Mouse (Mus musculus) erythroblast, adult 5-6 weeks (primary cell): Measurements from ENCODE around the gene Siglech. TPM values are rescaled to one million over a fixed set of nuclear protein-coding genes. Genes with fewer than 3 reads are reported as not detected.
"Not testable (repeated sequence)": the region's sequence is repeated elsewhere in the genome, so short reads cannot be mapped to it uniquely, and the experiment has no call there.

Experiments used
- ATAC-seq: replicated peaks from 2 replicates; pipeline ENCODE4 v1.8.0; 2016; ENCODE audit warnings: moderate number of reproducible peaks, mild to moderate bottlenecking, moderate TSS enrichment, inconsistent platforms; ENCODE audit not compliant: poor library complexity, low FRiP score, severe bottlenecking
- total RNA-seq, 2 experiments: library from RNA; stranded (forward) in 1 of 2; stranded (reverse) in 1 of 2; fragments of 150-400 nt in 1 of 2; fragments of 200-764, 138-1000 nt in 1 of 2; gene quantifications; 2 replicates each; pipeline versions ENCODE4 v1.2.3 to v1.2.4; 2015 to 2017; ENCODE audit warnings: low replicate concordance in 2 of 2

Siglech gene
- total RNA-seq (2015; ENCODE audit: low replicate concordance): 1.0 TPM in 1 of 2 replicates, not detected in the other
- not detected in 2 replicates for total RNA-seq (2017; ENCODE audit: low replicate concordance)

DNA sequence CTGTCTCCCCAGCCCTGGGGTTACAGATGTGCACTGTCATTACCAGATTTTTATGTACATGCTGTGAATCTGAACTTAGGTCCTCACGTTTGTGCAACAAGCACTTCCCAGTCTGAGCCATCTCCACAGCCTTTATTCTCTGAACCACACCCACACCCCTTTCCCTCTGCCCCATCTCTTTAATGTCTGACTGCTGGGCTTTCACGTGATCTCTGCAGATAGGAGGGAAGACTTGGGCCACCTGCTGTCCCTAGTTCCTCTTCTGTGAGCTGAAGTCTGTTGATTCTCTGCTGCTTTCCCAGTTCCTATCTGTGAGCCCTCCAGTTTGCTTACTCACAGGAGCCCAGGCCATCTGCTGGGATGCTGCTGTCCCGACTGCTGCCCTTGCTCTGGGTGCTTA, at the start of gene Siglech:
TSS of gene Siglech (plus strand) at position 253 of the 400 bp plus-strand sequence.
- no peak for ATAC-seq

DNA sequence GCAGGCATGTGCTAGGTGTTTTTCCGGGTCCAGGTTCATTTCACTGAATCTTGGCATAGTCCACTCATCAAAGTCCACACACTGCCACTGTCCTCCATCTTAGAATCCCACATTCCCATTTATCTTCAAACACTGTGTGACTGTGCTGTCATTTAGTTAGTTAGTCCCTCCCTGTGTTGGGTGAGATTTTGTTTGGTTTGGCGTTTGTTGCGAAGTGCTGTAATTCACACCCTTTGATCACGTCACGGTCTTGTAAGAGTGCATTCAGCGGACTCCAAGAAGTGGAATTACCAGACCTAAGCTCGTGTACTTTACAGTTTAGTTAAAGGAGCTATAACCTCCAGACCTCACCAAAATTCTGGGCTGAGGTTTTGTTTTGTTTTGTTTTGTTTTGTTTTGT, 45.3 kb upstream of the Siglech start:
- no peak for ATAC-seq

DNA sequence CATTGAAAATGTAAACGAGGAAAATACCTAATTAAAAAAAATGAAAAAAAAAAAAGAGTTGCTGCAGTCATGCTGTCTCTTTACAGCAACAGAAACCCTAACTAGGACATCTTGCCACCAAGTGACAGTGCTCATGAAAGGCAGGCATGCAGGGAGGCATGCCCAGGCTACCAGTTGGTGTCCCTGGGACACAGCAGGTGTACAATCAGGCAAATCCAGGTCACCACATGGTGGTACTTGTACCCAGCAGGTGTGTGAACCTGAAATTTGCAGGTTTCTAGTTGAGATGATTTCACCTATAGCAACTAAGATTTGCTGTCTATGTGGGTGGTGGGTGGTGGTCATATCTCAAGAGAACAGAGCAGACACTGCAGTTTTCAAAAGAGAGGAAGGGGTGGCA, 39.1 kb upstream of the Siglech start:
- no peak for ATAC-seq

DNA sequence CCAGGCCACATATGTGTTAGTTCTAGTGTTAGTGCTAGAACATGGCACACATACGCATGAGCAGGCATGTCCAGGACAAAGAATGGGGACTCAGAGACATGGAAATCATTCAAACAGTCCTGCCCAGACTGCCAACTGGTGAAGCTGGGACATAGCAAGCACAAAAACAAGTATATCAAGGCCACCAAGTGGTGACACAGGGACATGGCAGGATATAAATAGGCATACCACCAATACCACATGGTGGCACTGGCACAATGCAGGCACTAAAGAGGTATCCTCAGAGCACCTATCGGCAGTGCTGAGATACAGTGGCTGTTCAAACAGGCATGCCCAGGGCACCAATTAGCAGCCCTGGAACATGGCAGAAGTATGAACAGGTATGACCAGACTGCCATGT, 33.5 kb upstream of the Siglech start:
- ATAC-seq: no peak

DNA sequence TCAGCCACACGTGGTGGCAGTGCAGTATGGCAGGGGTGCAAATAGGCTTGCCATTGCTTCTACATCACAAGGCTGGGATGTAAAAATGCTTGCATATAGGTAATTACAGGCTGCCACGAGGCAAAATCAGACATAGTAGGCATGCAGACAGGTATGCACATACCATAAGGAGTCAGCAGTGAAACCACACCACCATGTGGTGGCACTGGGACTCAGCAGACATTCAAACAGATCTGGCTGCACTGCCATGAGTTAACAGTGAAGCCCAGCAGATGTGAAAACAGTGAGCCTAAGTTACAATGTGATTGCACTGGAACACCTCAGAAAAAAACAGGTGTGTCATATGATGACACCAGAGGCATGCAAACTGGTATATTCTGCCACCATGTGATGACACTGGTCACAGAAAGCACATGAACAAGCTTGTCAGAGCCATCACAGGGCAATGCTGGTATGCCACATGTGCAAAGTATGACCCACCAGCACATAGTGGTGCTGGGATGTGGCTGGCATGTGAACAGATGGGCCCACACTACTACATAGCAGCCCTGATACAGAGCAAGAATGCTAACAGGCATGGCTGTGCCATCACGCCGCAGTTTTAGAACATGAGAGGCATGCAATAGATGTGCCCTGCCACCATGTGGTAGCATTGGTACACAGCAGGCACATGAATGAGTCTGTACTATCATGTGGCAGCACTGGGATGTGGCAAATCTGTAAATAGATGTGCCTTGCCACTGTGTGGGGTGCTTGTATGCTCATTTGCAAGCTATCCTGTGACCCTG, 30.7 kb upstream of the Siglech start:
- no peak for ATAC-seq

DNA sequence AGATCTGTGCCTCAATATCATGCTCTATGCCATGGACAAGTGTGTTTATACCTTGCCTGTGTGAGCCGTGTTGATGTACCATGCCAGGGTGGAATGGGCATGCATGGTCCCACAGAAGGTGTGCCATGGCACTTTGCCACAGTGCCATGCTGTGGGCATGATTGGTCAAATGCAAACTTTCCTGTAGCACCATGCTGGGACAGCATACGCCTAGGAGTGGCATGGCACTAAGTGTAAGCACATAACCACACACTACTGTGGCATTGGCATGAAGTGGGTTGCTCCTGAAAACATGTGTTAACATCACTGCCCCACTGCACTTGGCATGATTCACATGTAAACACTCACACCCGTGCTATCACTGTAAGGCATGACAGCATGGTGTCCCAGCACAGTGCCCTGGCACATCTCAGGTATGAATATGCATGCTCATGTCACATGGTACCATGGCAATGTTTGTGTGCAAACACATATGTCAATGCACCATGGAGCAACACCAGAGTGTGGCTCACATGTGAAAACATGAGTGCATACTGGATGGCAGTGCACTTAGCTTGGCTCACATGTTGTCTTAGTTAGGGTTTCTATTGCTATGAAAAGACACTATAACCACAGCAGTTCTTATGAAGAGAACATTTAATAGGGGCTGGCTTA, 24.2 kb upstream of the Siglech start:
- no peak for ATAC-seq

DNA sequence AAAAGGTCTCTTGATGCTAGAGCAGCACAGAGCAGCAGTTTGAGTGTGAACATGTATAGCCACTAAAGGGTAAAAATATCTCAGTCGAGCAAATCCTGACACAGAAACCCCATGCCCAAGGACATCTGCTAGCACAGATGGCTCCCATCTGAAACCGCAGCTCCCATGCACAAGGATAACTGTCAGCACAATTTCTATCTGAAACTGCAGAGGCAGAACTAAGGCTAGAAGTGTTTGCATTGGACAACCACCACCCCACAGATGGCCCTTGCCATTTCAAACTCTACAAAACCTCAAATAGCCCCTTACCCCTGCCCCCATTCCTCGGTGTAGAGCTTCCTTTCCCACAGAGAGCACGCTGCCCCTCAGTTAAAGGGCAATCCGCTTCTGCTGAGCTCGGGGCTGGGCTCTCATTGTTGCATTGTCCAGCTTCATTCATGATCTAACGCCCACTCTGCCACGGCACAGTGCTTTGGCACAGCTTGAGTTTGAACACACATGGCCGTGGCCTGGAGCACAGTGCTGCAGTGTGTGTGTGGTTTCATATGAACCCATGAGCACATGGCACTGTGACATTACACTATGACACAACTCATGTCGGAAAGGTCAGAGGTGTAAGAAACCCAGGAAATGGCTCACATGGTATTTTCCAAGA, 23.3 kb upstream of the Siglech start:
- ATAC-seq: no peak

DNA sequence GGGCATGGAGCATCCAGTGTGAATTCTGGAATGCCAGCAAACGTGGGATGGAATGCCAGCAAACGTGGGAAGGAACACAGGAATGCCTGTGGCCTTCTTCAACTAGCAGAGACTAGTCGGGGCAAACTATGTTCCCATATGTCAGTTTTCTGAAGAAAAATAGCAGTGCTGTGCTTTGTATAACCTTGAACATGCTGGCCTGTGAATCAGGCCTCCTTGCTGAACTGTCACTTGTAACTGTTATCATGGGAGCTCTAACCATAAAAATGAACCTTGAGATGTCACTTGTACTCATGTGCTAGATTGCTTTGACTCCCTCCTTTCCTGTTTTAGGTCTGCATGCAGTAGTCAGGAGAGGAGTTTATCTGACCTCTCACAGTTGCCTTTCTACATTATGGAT, 17.1 kb upstream of the Siglech start:
- no peak for ATAC-seq

DNA sequence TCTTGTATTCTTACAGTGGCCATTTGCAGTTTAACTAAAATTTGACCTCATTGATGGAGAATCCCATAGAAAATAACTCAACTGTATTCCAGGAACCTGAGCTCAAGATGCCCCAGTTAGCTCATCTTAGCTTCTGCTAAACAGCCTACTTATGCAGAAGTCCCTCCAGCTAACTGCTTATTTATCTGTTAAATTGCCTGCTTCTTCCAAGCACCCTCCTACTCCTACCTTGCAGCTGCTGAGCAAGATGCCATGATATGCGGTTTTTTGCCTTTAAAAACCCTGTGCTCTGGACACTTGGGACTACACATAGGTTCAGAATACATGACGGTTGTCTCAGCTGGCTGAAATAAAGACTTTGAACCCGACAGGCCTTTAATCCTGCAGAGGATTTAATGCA, 8.6 kb upstream of the Siglech start:
- no peak for ATAC-seq

DNA sequence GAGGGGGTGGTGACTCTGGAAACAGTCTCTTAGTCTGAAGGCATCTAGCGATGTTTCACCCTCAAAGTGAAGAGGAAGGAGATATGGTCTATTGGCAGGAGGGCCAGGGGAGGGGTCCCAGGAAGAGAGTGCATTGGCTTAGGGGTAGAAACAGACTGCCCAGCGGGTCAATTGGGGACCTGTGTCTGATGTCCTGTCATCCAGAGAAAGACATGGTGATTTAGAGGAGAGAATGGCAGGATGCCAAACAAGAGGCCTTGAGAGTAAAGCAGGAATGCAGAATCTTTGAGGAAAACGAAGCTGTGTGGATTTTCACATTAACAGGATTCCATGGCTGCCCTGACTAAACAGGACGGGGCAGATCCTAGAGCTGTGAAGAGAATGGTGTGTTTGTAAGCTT, 12.0 kb downstream of the Siglech start:
- ATAC-seq: no peak

DNA sequence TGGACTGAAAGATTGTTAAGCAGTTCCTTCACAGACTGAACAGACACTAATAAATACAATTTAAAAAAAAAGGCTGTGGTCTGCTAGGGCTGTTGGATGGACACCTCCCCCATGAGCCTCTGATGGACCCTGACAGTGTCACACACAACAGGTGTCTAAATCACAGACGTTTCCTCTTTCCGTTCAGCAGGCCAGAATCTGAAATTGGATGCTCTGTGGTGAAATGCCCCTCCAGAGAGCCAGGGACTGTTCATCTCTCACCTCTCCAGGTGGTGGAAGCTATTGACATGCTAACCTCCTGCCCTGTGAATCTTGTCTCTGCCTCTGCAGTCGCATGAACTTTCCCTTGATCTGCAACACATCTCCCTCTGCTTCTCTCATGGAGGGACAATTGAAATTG, 14.5 kb downstream of the Siglech start:
- ATAC-seq: no peak

DNA sequence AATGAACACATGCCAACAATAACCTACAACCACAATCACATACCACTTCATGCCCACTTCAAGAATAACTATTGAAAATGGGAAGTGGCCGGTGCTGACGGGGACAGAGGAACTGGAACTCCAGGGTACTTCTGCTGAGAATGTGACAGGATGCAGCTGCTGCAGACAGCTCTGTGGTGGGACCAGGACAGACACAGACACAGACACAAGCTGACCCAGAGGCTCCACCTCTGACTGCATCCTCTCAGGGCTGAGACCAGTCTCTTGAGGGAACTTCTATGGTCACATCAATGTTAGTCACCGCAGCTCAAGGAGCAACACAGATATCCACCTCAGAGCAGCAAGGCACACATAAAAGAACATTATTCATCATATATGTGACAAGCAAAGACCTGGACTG, 16.6 kb downstream of the Siglech start:
- no peak for ATAC-seq

DNA sequence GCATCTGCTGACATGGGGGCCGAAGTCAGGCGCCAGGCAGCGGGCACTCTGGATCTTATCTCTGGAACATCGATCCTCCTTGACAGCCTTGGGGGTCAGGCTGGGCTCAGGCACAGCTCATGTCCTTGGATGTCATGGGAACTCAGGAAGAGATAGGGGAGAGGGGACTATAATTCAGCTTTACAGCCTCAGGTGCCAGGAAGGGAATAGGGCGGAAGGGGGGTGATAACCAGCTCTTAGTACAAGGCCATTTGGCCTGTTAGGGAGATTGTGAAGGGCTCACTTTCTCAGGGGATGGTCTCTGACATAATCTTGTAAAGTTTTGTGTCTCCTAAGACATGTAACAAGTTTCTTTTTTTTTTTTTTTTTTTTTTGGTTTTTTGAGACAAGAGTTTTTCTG, 22.6 kb downstream of the Siglech start:
- ATAC-seq: not testable (repeated sequence)

DNA sequence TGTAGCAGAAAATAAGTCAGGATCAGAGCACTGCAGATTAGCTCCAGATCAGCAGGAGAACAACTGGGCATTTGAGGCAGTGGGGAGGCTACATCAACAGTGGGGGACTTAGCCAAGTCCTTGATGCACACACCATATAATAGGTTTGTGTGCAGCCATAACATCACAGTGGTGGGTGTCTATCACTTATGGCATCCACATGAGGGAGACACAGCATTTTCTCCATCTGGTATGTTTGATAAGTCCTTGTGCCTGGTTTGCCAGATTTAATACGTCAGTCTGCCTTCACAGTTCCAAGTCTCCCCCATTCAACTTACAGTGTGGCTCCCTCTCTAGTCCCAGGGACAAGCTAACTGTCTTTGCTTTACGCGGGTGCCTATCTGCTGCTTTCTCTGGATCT, 24.3 kb downstream of the Siglech start:
- ATAC-seq: no peak

DNA sequence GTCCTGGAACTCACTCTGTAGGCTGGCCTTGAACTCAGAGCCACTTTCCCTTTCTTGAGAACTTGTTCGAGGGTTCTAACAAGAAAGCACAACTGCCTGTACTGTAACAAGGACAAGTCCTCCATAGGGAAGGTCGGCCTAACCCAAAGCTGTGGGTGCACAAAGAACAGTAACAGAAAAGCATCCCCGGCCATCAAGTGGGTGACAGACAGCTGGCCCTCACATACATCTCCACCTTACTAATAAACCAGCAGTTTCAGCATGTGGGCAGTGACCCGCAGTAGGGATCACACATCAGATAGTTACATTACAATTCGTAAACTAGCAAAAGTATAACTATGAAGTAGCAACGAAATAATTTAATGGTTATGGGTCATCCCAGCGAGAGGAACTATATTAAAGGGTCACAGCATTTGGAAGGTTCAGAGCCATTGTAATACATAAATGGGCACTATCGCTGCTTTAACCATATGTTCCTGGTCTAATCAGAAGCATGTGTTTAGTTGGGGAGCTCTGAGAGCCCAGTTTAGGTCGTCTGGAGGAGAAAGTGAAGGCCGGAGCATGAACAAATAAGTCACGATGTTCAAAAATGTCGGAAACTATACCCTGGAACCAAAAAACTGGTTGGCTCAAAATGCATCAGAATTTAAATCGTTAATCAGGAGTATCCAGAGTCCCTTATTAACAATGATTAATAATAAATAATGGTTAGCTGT, 25.4 kb downstream of the Siglech start:
- ATAC-seq: peak; percentile 29

DNA sequence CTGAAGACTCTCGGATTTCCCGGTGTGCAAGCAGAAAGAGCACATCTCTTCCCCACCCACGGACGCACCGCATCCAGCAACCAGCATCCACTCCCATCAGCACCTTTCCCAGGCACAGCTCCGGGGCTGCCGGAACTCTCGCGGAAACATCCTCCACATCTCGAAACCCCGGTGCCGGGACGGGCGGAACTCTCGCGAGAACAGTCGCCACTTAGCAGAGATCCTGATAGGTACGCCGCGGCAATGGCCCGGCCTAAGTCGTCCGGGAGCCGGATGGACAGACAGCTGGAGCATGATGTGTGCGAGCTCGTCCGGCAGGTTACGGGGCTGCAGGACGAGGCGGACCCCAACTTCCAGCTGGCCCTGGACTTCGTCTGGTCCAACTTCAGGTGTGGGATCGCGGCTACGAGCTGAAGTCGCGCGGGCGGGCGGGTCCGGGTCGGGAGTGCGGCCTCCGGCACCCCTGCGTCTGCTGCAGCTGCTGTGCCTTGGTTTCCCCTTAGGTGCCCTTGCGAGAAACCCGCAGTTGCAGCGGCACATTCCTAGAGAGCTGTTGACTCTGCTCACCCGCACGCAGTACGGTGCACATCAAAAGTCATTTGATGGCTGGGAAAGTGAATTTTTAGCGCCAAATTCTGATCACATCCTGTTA, 26.1 kb downstream of the Siglech start, which contains the start of gene Tubgcp5:
TSS of gene Tubgcp5 (plus strand) at position 203 of the 652 bp plus-strand sequence.
- ATAC-seq: peak; percentile 100

DNA sequence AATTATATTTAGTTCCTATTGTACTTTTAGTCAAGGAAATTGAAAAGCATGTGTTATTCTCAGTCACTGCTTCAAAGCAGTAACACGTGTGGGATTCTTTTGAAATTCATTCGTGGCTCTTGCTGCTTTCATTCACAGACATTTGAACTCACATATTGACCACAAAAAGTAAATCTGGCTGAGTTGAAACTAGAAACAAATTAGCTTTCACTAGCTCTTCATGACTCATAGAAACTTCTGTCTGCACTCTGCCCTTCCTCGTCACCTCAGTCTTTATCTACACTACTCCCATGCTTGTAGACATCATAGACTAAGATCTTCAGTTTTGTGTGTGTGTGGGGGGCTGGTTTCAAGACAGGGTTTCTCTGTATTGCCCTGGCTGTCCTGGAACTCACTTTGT, 32.0 kb downstream of the Siglech start:
- ATAC-seq: no peak

DNA sequence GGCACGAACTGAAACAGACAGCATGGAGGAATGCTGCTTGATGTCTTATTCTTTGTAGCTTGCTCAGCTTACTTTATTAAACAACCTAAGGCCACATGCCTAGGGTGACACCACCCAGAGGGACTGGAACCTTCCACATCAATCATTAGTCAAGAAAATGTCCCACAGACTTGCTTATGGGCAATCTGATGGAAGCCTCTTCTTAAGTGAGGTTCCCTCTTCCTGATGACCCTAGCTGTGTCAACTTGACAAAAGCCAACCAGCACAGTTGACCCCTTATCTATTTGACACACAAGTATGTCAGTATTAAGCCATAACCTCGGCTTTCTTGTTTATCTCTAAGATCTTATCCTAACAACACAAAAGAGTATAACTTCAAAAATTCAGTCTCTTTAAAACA, 42.0 kb downstream of the Siglech start:
- no peak for ATAC-seq

DNA sequence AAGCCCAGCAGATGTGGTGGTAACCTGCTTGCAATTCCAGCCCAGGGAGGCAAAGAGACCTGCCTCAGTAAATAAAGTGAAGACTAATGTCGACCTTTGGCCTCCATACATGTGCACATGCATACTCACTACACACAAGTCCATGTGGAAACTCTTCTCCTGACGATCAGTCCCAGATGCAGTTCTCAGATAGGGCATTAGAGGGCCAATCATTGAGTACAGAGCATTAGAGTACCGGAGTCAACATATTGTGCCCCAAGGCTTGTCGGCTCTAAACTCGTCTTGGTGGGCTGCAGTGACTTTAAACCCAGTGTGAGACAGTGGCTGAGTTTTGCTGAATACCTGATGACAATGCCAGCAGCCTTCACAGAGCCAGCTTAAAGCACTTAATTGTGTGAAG, 56.5 kb downstream of the Siglech start:
- ATAC-seq: no peak

DNA sequence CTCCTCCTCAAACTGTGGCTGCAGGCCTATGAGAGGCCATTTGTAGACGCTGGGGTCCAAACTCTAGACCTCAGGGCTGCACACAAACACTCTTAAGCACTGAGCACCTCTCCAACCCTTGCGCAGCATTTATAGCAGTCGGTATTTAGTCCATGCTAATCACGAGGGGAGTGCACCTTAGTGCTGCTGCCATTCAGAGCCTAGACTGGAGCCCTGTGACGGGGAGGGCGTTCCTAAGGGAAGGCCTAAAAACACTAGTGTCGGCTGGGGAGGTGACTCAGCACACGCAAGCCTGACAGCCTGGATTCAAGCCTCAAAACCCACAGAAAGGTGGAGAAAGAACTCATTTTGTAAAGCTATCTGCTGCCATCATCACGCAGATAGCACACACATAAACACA, 59.6 kb downstream of the Siglech start:
- ATAC-seq: no peak
